Comparison of ENCODE assay signal across 19 mouse cellular contexts in genomic region chr10:21462915-21463314, GRCm38 (mm10).
A peak's percentile ranks its signal among the peaks of the same experiment; 100 is the strongest.
DNase-seq lines count a peak whose midpoint lies in the region; ATAC-seq and TF ChIP-seq lines count a peak whose summit lies in the region.
"Had no signal": no experiment of that assay in that cellular context is flagged by ENCODE, and none has a peak within 500 bp of the region (broad histone marks: within the 10 kb centered on the region; RNA-seq: fewer than 3 reads in every experiment).

No protein-coding gene starts in this region.

- no peak for TF ChIP-seq EP300 in stomach, postnatal 0 days (optimal IDR thresholded peaks at IDR 0.05)

- H3K36me3 ChIP-seq in embryonic facial prominence, embryonic 13.5 days = no peaks in the 10 kb centered on the region
- H3K36me3 ChIP-seq in embryonic facial prominence, embryonic 10.5 days (replicated peaks) = no peaks in the 10 kb centered on the region
- H3K36me3 ChIP-seq in kidney, postnatal 0 days (ENCODE audit: insufficient read depth, low read length) = no peaks in the 10 kb centered on the region
- H3K36me3 ChIP-seq in kidney, embryonic 14.5 days (ENCODE audit: control insufficient read depth, insufficient read depth, low read length) = no peaks in the 10 kb centered on the region
- H3K36me3 ChIP-seq in stomach, embryonic 14.5 days (ENCODE audit: control insufficient read depth, insufficient read depth, low read length) = no peaks in the 10 kb centered on the region
- H3K36me3 ChIP-seq in stomach, postnatal 0 days (ENCODE audit: control insufficient read depth, insufficient read depth, low read length) = no peaks in the 10 kb centered on the region
- H3K36me3 ChIP-seq in midbrain, embryonic 10.5 days = no peaks in the 10 kb centered on the region
- H3K36me3 ChIP-seq: neural tube, embryonic 12.5 days had no signal

- no peak for DNase-seq in embryonic facial prominence, embryonic 10.5 days (ENCODE audit: low spot score)
- peak; percentile 27 for DNase-seq in kidney, postnatal 0 days (ENCODE audit: low spot score)
- no peak for DNase-seq in stomach, postnatal 0 days (ENCODE audit: low spot score)
- no peak for DNase-seq in midbrain, embryonic 10.5 days (ENCODE audit: low spot score)
- no peak for DNase-seq in spleen, adult 12 weeks (ENCODE audit: low spot score)
- DNase-seq: adrenal gland, adult 8-10 months; cerebellum, postnatal 14 days; embryo, embryonic 11 days; heart, adult 18-20 months; kidney, adult 2 months; spleen, adult 18-20 months; thymus, postnatal 25 days had no signal

- H3K4me1 ChIP-seq in embryonic facial prominence, embryonic 13.5 days = peaks cover 25% of the 10 kb centered on the region
- peaks cover 17% of the 10 kb centered on the region for H3K4me1 ChIP-seq in embryonic facial prominence, embryonic 10.5 days
- H3K4me1 ChIP-seq in kidney, postnatal 0 days (replicated peaks; ENCODE audit: insufficient read depth, low read length) = no peaks in the 10 kb centered on the region; the same call in 1 of the 2 replicates
- H3K4me1 ChIP-seq in kidney, embryonic 14.5 days (ENCODE audit: control insufficient read depth, insufficient read depth, low read length) = no peaks in the 10 kb centered on the region
- no peaks in the 10 kb centered on the region for H3K4me1 ChIP-seq in stomach, embryonic 14.5 days (ENCODE audit: control insufficient read depth, insufficient read depth, low read length)
- H3K4me1 ChIP-seq in stomach, postnatal 0 days (replicated peaks; ENCODE audit: control insufficient read depth, insufficient read depth) = no peaks in the 10 kb centered on the region
- H3K4me1 ChIP-seq in midbrain, embryonic 10.5 days = peaks cover 7% of the 10 kb centered on the region
- H3K4me1 ChIP-seq: neural tube, embryonic 12.5 days had no signal

- peak overlapping the region; percentile 22 for H3K4me2 ChIP-seq in embryonic facial prominence, embryonic 13.5 days
- H3K4me2 ChIP-seq in kidney, postnatal 0 days (ENCODE audit: low read length) = no peak overlapping the region
- no peak overlapping the region for H3K4me2 ChIP-seq in kidney, embryonic 14.5 days (replicated peaks; ENCODE audit: low read depth, low read length)
- no peak overlapping the region for H3K4me2 ChIP-seq in stomach, embryonic 14.5 days (replicated peaks; ENCODE audit: low read depth, low read length)
- H3K4me2 ChIP-seq in stomach, postnatal 0 days (replicated peaks; ENCODE audit: low read depth) = no peak overlapping the region
- H3K4me2 ChIP-seq: hindbrain, embryonic 14.5 days; neural tube, embryonic 12.5 days had no signal

- ATAC-seq in embryonic facial prominence, embryonic 13.5 days (ENCODE audit: insufficient number of reproducible peaks, insufficient read depth, low FRiP score, low TSS enrichment, low read depth) = no peak
- no peak for ATAC-seq in kidney, postnatal 0 days (replicated peaks; ENCODE audit: low FRiP score, low read depth)
- no peak for ATAC-seq in kidney, embryonic 14.5 days (ENCODE audit: low FRiP score, low TSS enrichment)
- peak; percentile 61; the same call in 1 of the 2 replicates for ATAC-seq in stomach, embryonic 14.5 days (ENCODE audit: insufficient number of reproducible peaks, insufficient read depth, low FRiP score, low read depth)
- ATAC-seq in stomach, postnatal 0 days (ENCODE audit: low FRiP score, low TSS enrichment) = no peak
- ATAC-seq: forebrain, embryonic 16.5 days had no signal

- no peak for TF ChIP-seq CTCF in kidney, postnatal 0 days (IDR thresholded peaks at IDR 0.05; ENCODE audit: low read depth)
- TF ChIP-seq CTCF in stomach, postnatal 0 days (IDR thresholded peaks at IDR 0.05; ENCODE audit: low read depth) = no peak

- WGBS in embryonic facial prominence, embryonic 13.5 days = 32% methylated on average over 3 of the region's 3 CpGs
- 80% methylated on average over 3 of the region's 3 CpGs for WGBS in embryonic facial prominence, embryonic 10.5 days
- 41% methylated on average over 3 of the region's 3 CpGs for WGBS in kidney, postnatal 0 days
- 68% methylated on average over 3 of the region's 3 CpGs for WGBS in kidney, embryonic 14.5 days
- WGBS in stomach, embryonic 14.5 days = 33% methylated on average over 3 of the region's 3 CpGs
- 52% methylated on average over 3 of the region's 3 CpGs for WGBS in stomach, postnatal 0 days
- 75% methylated on average over 3 of the region's 3 CpGs for WGBS in midbrain, embryonic 10.5 days

- peak overlapping the region; percentile 69 for H3K27ac ChIP-seq in embryonic facial prominence, embryonic 13.5 days
- no peak overlapping the region for H3K27ac ChIP-seq in embryonic facial prominence, embryonic 10.5 days (replicated peaks)
- no peak overlapping the region for H3K27ac ChIP-seq in kidney, postnatal 0 days
- no peak overlapping the region for H3K27ac ChIP-seq in kidney, embryonic 14.5 days (ENCODE audit: low read depth, low read length)
- no peak overlapping the region for H3K27ac ChIP-seq in stomach, embryonic 14.5 days (ENCODE audit: low read length)
- no peak overlapping the region for H3K27ac ChIP-seq in stomach, postnatal 0 days (replicated peaks)
- no peak overlapping the region for H3K27ac ChIP-seq in midbrain, embryonic 10.5 days (replicated peaks)
- H3K27ac ChIP-seq: hindbrain, embryonic 14.5 days; layer of hippocampus, adult 2 months; neural tube, embryonic 12.5 days had no signal

- no peak overlapping the region for H3K4me3 ChIP-seq in embryonic facial prominence, embryonic 13.5 days
- H3K4me3 ChIP-seq in embryonic facial prominence, embryonic 10.5 days = no peak overlapping the region
- H3K4me3 ChIP-seq in kidney, postnatal 0 days (replicated peaks; ENCODE audit: low read depth, low read length) = no peak overlapping the region
- no peak overlapping the region for H3K4me3 ChIP-seq in kidney, embryonic 14.5 days (ENCODE audit: low read length)
- H3K4me3 ChIP-seq in stomach, embryonic 14.5 days (ENCODE audit: low read depth, low read length) = no peak overlapping the region
- H3K4me3 ChIP-seq in stomach, postnatal 0 days (ENCODE audit: low read depth, low read length) = no peak overlapping the region
- no peak overlapping the region for H3K4me3 ChIP-seq in midbrain, embryonic 10.5 days
- H3K4me3 ChIP-seq: layer of hippocampus, adult 2 months; neural tube, embryonic 12.5 days had no signal

- no peaks in the 10 kb centered on the region; the same call in 1 of the 2 replicates for H3K27me3 ChIP-seq in embryonic facial prominence, embryonic 13.5 days
- H3K27me3 ChIP-seq in embryonic facial prominence, embryonic 10.5 days (replicated peaks; ENCODE audit: low read depth, poor library complexity, severe bottlenecking) = peaks cover 22% of the 10 kb centered on the region
- H3K27me3 ChIP-seq in kidney, postnatal 0 days (ENCODE audit: insufficient read depth, low read length) = no peaks in the 10 kb centered on the region
- H3K27me3 ChIP-seq in kidney, embryonic 14.5 days (ENCODE audit: control insufficient read depth, insufficient read depth, low read length) = no peaks in the 10 kb centered on the region
- H3K27me3 ChIP-seq in stomach, embryonic 14.5 days (ENCODE audit: control insufficient read depth, insufficient read depth, low read length) = no peaks in the 10 kb centered on the region
- H3K27me3 ChIP-seq in stomach, postnatal 0 days (ENCODE audit: control insufficient read depth, insufficient read depth, low read length) = no peaks in the 10 kb centered on the region
- peaks cover 18% of the 10 kb centered on the region for H3K27me3 ChIP-seq in midbrain, embryonic 10.5 days (ENCODE audit: low read depth, poor library complexity, severe bottlenecking)
- H3K27me3 ChIP-seq: neural tube, embryonic 12.5 days had no signal

- H3K9ac ChIP-seq in embryonic facial prominence, embryonic 13.5 days = no peak overlapping the region
- H3K9ac ChIP-seq in kidney, postnatal 0 days (ENCODE audit: low read depth, low read length) = no peak overlapping the region
- no peak overlapping the region for H3K9ac ChIP-seq in kidney, embryonic 14.5 days (ENCODE audit: low read depth, low read length)
- no peak overlapping the region for H3K9ac ChIP-seq in stomach, embryonic 14.5 days (replicated peaks; ENCODE audit: low read depth, low read length)
- H3K9ac ChIP-seq in stomach, postnatal 0 days (ENCODE audit: low read length) = no peak overlapping the region
- H3K9ac ChIP-seq: hindbrain, embryonic 14.5 days; neural tube, embryonic 12.5 days had no signal

- no peaks in the 10 kb centered on the region for H3K9me3 ChIP-seq in embryonic facial prominence, embryonic 13.5 days
- no peaks in the 10 kb centered on the region for H3K9me3 ChIP-seq in embryonic facial prominence, embryonic 10.5 days
- no peaks in the 10 kb centered on the region for H3K9me3 ChIP-seq in kidney, postnatal 0 days (replicated peaks; ENCODE audit: low read length)
- H3K9me3 ChIP-seq in kidney, embryonic 14.5 days (ENCODE audit: control insufficient read depth, low read length) = no peaks in the 10 kb centered on the region
- no peaks in the 10 kb centered on the region for H3K9me3 ChIP-seq in stomach, embryonic 14.5 days (ENCODE audit: control insufficient read depth, low read depth, low read length)
- H3K9me3 ChIP-seq in stomach, postnatal 0 days (ENCODE audit: control insufficient read depth, low read length) = no peaks in the 10 kb centered on the region
- H3K9me3 ChIP-seq in midbrain, embryonic 10.5 days (replicated peaks) = no peaks in the 10 kb centered on the region
- H3K9me3 ChIP-seq: neural tube, embryonic 12.5 days had no signal
